Mouse (Mus musculus): ENCODE measurements around the gene Esrrg.

GRCm38 (mm10) chr1:187981028-187981427 is 372.4 kb downstream of the Esrrg start:
- no peak for TF ChIP-seq CTCF (conservative IDR thresholded peaks at IDR 0.05; ENCODE audit: low read length)
- TF ChIP-seq NANOG (IDR thresholded peaks at IDR 0.05; ENCODE audit: borderline replicate concordance, low read length): no peak
- no peak for TF ChIP-seq POU5F1 (IDR thresholded peaks at IDR 0.05; ENCODE audit: borderline replicate concordance, low read length)

All from E14TG2a.4 (cell line).